Mouse (Mus musculus) retina, postnatal 1 day (tissue): ENCODE results near the gene Mfap4.
A peak's percentile ranks its signal among the peaks of the same experiment; 100 is the strongest.

Source experiments
- DNase-seq: peaks from one replicate; pipeline ENCODE4 v3.0.0-alpha.2; 2012

The Mfap4 gene

GRCm38 (mm10) chr11:61483226-61483845 is 1.9 kb upstream of the Mfap4 start:
- DNase-seq = peak; percentile 95

DNA sequence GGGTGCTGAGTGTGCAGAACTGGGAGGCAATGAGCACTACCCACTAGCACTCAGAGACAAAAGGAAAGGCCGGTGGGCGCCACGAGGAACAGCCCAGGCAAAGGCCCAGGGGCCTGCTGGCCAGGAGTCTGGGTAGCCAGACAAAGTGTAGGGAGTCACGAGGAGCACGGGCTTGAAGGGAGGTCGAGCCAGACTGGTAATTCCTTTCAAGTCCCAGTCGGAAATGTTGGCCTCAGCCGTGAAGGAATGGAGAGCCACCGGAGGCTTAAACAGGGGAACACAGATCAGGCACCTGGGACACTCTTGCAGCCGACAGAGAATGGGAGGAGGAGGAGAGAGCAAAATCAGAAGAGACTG is 997 bp upstream of the Mfap4 start:
- no peak for DNase-seq

DNA sequence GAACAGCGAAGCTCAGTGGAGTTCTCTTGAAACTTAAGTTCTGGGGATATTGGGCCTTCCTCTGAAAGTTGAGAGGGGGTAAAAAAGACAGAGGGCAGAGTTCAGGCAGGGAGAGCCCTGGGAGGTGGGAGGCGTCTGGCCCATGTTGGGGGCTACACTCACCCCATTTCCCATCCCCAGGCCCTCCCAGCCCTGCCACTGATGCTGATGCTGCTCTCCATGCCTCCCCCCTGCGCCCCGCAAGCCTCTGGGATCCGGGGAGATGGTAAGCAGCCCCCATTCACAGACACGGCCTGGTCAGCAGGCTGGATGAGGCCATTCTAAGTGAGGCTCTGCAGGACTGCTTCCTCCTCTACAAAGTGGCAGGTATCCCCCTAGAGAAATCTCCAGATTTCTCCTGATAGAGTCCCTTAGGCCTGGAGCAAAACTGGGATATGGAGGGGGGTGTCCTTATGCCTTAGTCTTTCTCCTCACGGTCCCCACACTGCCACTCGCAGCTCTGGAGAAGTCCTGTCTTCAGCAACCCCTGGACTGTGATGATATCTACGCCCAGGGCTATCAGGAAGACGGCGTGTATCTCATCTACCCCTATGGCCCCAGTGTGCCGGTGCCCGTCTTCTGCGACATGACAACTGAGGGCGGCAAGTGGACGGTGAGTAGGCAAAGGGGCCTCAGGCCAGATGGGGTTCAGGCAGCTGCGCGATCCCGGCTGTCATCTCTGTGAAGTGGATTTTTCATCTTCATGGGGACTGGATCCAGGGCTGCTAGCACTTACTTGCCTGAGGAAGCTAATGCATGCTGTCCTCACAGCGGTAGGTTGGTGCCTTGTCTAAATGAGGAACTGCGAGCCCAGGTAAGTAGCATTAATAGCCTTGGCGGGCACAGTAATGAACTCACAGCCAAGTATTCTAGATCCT is 568 bp downstream of the Mfap4 start:
- peak; percentile 46 for DNase-seq

- no peak for DNase-seq
These were observed 1.4 kb downstream of the Mfap4 start for GRCm38 (mm10) chr11:61486458-61487219.

- DNase-seq = peak; percentile 54
These were observed 2.2 kb downstream of the Mfap4 start for GRCm38 (mm10) chr11:61487401-61487800.

DNA sequence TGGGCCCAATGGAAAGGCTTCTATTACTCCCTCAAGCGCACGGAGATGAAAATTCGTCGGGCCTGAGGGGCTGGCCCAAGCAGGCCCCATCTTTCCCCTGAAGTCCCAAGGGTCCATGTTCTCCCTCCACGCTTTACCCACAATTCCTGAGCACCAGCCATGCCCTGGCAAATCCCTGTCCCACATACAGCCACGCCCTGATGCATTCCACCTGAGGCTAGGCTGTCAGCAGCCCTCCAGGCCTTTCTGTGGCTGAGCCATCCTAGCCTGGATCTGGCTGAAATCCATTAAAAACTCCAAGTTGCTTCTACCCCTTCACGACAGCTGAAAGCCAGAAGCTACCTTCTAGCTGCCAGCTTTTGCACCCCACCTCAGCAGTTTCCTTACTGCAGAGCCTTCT is 2.7 kb downstream of the Mfap4 start:
- no peak for DNase-seq

DNA sequence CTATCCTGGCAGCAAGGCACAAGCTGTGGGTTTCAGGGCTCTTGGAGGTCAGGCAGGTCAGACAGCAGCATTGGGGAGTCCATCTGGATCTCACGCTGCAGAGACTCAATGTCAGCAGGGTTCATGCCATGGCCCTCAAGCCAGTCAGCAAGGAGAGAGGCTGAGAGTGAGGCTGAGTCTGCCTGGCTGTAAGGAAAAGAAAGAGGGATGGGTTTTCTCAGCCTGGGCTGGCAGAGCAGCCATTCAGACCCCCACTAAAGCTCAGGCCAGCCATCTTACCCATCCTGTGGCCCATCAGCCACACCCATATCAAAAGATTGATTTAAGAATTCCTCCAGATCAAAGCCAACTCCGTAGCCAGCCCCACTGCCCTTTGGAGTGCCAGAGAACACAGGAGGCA is 3.9 kb downstream of the Mfap4 start:
- DNase-seq = no peak

- no peak for DNase-seq
These were observed 4.6 kb downstream of the Mfap4 start for GRCm38 (mm10) chr11:61489874-61490273.

GRCm38 (mm10) chr11:61490944-61491520 is 5.8 kb downstream of the Mfap4 start:
- DNase-seq = no peak

DNA sequence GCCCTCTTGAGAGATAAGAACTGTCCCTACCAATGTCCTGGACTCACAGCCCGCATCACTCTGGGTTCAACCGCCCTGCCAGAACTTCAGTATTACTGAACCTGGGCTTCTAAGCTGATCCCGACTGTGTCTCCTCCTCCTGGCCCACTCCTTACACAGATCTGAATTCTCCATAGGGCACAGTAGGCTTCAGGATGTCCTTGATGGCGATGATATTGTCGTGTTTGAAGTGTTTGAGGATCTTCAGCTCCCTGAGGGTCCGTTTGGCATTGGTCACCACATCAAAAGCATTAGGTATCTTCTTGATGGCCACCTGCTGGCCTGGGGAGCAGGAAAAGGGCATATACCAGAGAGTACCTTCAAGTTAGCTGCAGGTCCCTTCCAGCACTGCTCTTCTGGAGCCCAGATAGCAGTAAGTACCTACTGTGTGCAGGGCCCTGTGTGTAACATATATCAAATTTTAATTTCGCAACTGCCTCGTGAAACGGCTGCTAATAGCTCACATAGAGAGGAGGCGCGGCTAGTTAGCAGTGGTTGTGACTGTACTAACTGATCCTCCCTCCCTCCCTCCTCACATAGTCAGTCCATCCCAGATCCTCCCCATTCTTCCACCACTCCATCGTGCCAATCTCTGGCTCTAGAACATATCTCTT is 7.6 kb downstream of the Mfap4 start:
- DNase-seq = no peak

DNA sequence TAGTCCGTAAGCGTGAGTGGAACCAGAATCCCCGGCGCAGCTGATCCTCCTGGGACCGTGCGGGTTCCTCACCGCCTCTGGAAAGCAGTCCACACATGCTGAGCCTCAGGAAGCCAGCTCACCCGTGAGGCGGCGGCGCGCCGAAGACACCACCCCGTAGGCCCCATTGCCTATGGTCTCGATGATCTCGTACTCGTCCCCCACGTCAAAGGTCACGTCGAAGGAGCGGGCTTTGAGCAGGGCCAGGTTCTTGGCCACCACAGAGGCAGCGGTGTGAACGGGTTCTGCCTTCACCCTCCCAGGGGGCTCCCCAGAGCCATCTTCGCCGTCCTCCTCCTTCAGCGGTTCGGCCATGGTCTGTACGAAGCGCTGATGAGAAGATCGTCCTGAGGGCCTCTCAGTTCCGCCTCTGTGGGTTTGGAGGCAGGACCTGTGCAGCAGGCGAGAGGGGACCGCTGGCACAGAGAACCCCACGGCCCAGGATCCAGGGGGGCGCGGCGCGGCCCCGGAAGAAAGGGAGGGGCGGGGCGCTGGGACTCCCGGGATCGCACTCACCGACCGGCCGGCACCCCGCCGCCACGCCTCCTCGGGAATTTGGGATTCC is 8.4 kb downstream of the Mfap4 start:
- no peak for DNase-seq

GRCm38 (mm10) chr11:61494129-61494997 is 9.1 kb downstream of the Mfap4 start, which contains the start of gene Mapk7:
TSS of gene Mapk7 (minus strand) at chr11:61494406.
- DNase-seq = peak; percentile 99

- no peak for DNase-seq
These were observed 10.3 kb downstream of the Mfap4 start for GRCm38 (mm10) chr11:61495528-61495927.

- DNase-seq = no peak
These were observed 12.3 kb downstream of the Mfap4 start for GRCm38 (mm10) chr11:61497490-61497889.

DNA sequence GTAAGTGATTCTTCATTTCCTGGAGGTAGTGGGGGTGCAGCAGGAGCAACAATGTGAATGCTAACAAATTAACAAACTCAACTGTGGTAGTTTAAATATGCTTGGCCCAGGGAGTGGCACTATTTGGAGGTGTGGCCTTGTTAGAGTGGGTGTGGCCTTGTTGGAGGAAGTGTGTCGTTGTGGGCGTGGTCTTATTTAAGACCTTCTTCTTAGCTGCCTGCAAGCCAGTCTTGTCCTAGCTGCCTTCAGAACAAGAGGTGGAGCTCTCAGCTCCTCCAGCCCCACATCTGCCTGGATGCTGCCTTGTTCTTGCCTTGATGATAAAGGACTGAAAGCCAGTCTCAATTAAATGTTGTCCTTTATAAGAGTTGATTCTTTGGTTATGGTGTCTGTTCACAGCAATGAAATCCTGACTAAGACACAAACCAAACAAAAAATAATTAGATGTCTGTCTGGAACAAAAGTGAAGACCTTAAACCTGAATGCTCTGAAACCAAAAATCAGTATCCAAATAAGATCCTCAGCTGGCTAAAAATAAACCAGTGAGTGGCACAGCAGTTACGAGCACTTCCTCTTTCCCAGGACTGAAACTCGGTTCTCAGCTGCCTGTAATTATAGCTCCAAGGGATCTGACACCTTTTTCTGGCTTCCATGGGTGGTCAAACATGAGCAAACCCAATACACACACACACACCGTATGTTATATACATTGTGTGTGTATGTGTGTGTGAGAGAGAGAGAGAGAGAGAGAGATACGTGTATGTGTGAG is 13.7 kb downstream of the Mfap4 start:
- DNase-seq = no peak

DNA sequence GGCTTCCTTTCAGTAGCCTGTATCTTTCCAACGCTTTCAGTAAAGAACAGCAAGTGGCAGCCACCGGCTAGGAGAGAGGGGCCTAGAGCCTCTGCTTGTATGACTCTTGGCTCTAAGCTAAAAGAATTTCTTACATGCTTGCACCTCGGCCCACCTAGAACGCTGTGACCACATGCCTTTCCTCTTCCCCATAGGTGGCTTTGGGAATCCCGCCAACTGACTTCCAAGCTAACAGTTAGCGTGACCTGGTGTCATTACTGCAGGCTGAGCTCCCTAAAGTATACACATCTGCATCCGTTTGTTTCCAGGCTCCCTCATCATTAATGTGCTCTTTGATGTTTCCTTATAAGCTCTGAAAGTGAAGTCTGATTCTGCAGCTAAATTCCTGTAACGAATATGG is 18.7 kb downstream of the Mfap4 start:
- DNase-seq = no peak

DNA sequence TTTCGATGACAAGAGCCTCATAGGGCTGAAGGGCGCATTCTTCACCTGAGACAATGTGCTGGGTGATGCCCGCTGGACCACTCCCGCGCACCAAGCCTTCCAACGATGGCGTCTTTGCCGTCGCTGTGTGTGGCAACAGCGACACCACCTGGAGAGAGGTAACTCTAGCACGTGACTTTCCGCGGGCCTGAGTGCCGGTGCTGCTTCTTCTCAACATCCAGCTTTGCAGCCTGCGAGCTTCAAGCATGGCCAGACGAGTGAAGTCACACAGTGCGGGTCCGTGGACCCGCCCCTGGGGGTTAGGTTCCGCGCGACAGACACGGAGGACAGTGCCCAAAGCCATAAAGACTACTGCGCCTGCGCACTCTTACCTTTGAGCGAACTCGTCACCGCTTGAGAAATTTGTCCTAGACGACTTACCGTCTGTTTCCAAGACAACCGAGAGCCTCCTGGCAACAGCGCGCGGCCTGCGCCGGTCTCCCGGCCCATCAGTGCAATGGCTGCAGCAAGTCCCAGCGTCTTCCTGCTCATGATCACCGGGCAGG is 19.6 kb downstream of the Mfap4 start, which contains the start of gene B9d1:
Gene B9d1 (plus strand): TSS at position 432 of the 545 bp plus-strand sequence.
- DNase-seq = peak; percentile 99

DNA sequence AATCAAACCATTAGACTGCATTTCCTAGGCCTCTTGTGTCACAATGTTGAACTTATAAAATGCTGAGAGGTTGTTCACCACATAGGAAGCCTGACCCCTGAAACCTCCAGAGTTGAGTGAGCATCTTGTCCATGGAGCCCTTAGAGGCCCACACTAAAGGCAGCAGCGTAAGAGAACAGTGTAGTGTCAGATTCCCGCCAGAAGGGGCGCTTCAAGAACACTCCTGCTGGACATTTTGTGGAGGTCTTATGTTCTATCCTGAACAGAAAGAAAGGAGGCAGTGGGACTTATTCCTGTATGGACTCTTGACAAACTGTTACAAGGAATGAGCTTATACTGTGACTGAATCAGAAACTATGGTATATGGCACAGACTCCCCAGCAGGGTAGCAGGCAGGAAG is 29.7 kb downstream of the Mfap4 start:
- DNase-seq = peak; percentile 65

GRCm38 (mm10) chr11:61517971-61518370 is 32.7 kb downstream of the Mfap4 start:
- no peak for DNase-seq

GRCm38 (mm10) chr11:61518871-61519270 is 33.6 kb downstream of the Mfap4 start:
- DNase-seq = no peak
